In the genomic region with DNA sequence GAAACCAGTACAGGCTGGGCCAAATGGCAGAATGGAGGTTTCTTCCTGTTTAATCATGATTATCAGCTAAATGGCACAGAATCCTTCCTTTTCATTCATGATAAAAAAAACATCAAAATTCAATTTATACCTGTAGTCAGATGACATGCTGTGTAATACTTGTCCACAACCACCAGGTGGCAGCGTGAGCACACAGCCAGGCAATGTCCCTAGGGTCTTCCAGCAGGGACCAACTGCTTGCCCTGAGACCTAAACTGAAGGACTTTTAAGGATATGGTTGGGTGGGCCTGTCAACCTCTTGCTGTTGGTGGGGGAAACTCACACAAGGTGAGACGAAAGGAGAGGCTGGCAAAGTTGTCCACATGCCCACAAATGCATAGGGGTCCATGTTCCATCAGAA, we compare ENCODE assay signal across 8 mouse cellular contexts. TPM values are rescaled to one million over a fixed set of nuclear protein-coding genes. Genes with fewer than 3 reads are reported as not detected.
DNase-seq lines count a peak whose midpoint lies in the region; ATAC-seq and TF ChIP-seq lines count a peak whose summit lies in the region.

No protein-coding gene starts in this region.

- H3K4me3 ChIP-seq in hindbrain, embryonic 13.5 days, result no peak overlapping the region
- no peak overlapping the region for H3K4me3 ChIP-seq in small intestine, adult 2 months (ENCODE audit: low read depth, low read length)

- ATAC-seq in hindbrain, embryonic 13.5 days (ENCODE audit: low FRiP score), result no peak

- WGBS in hindbrain, embryonic 13.5 days, result 5% methylated on average over 2 of the region's 2 CpGs
- 33% methylated on average over 2 of the region's 2 CpGs for WGBS in small intestine, adult 2 months

- peak overlapping the region; percentile 36; the same call in 1 of the 2 replicates for H3K27ac ChIP-seq in hindbrain, embryonic 13.5 days
- H3K27ac ChIP-seq in small intestine, adult 2 months (ENCODE audit: insufficient read depth, low read depth, low read length), result no peak overlapping the region

- no peak for TF ChIP-seq POLR2A in small intestine, adult 2 months (IDR thresholded peaks at IDR 0.05; ENCODE audit: low read depth, low read length)

- DNase-seq in cerebellum, postnatal 10 days, result peak; percentile 84 to 86
- no peak for DNase-seq in cerebellum, adult 11-12 months
- peak; percentile 40 to 47 for DNase-seq in right cerebral cortex, adult 2 months (ENCODE audit: low spot score in 2 of 2)
- DNase-seq in right cerebral cortex, postnatal 14 days, result no peak
- peak; percentile 82 for DNase-seq in embryo, embryonic 11 days
- peak; percentile 66 for DNase-seq in lung, postnatal 14 days

- H3K36me3 ChIP-seq in hindbrain, embryonic 13.5 days, result peaks cover 63% of the 10 kb centered on the region
- H3K36me3 ChIP-seq in small intestine, adult 2 months (ENCODE audit: control insufficient read depth, insufficient read depth, low read length), result peaks cover 36% of the 10 kb centered on the region

- TF ChIP-seq CTCF in small intestine, adult 2 months (IDR thresholded peaks at IDR 0.05; ENCODE audit: extremely low read depth, insufficient read length, insufficient replicate concordance, low read depth, low read length), result peak; percentile 81; the same call in 1 of the 2 replicates

- H3K4me2 ChIP-seq in hindbrain, embryonic 13.5 days, result no peak overlapping the region

- no peak overlapping the region for H3K9ac ChIP-seq in hindbrain, embryonic 13.5 days

- H3K4me1 ChIP-seq in hindbrain, embryonic 13.5 days (replicated peaks), result peaks cover 15% of the 10 kb centered on the region
- peaks cover 10% of the 10 kb centered on the region for H3K4me1 ChIP-seq in small intestine, adult 2 months (ENCODE audit: control insufficient read depth, insufficient read depth, insufficient read length, low read length)

- no peaks in the 10 kb centered on the region for H3K9me3 ChIP-seq in hindbrain, embryonic 13.5 days

- H3K27me3 ChIP-seq in hindbrain, embryonic 13.5 days, result no peaks in the 10 kb centered on the region
- no peaks in the 10 kb centered on the region for H3K27me3 ChIP-seq in small intestine, adult 2 months (ENCODE audit: control insufficient read depth, insufficient read depth, low read length)

RNA-seq across cellular contexts. Expression of gene Ndufaf8, which starts 12.3 kb away (rescaled TPM):
- polyA plus RNA-seq in hindbrain, embryonic 13.5 days (2015; fragmentation: Nextera tagmentation; extraction: Ambion mirVana), result 52.7 and 57.0 TPM in 2 replicates
- 47.0 and 74.1 TPM in 2 replicates for polyA plus RNA-seq in small intestine, adult 2 months (2012; rRNA removed)

RNA-seq across cellular contexts. Expression of gene Tepsin, which starts 12.5 kb away (rescaled TPM):
- 19.3 and 19.8 TPM in 2 replicates for polyA plus RNA-seq in hindbrain, embryonic 13.5 days (2015; fragmentation: Nextera tagmentation; extraction: Ambion mirVana)
- 47.0 and 79.3 TPM in 2 replicates for polyA plus RNA-seq in small intestine, adult 2 months (2012; rRNA removed)

RNA-seq across cellular contexts. Expression of gene Cep131, which starts 24.4 kb away (rescaled TPM):
- polyA plus RNA-seq in hindbrain, embryonic 13.5 days (2015; fragmentation: Nextera tagmentation; extraction: Ambion mirVana), result 23.2 and 26.7 TPM in 2 replicates
- 3.2 TPM in 2 replicates for polyA plus RNA-seq in small intestine, adult 2 months (2012; rRNA removed)

RNA-seq across cellular contexts. Expression of gene Slc38a10, which starts 40.1 kb away (rescaled TPM):
- 110 and 115 TPM in 2 replicates for polyA plus RNA-seq in hindbrain, embryonic 13.5 days (2015; fragmentation: Nextera tagmentation; extraction: Ambion mirVana)
- polyA plus RNA-seq in small intestine, adult 2 months (2012; rRNA removed), result 59.0 and 108 TPM in 2 replicates

Comparison
In these comparisons a context has a peak if more than half of its experiments do, and no peak if none do; other contexts are left out.
1. DNase-seq: peak in cerebellum, postnatal 10 days (2 of 2), right cerebral cortex, adult 2 months (2 of 2), embryo, embryonic 11 days (single experiment) and lung, postnatal 14 days (single experiment); none in cerebellum, adult 11-12 months (single experiment) and right cerebral cortex, postnatal 14 days (single experiment).